Mouse (Mus musculus): ENCODE results near the gene Msh4.
"Not testable (repeated sequence)": the region's sequence is repeated elsewhere in the genome, so short reads cannot be mapped to it uniquely, and the experiment has no call there.

The Msh4 gene

GRCm38 (mm10) chr3:153847207-153847733, 58.7 kb downstream of the Msh4 start:
- DNase-seq: no peak

DNA sequence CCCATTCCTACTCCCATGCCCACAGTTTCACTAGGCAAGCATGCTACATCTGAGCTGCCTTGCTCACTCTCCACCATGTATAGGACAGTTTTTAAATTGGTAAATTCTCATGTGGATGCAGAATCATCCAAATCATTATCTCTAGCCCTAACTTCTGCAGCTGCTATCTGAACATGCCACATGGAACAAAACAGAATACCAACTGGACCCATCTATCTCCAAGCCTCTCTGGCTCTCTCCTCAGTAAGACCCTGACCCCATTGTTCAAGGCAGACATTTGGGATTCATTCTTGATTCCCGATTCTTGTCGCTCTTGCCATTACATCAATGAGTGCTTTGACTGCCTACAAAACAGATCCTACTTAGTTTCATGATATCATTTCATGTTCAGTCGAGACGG, 59.8 kb downstream of the Msh4 start:
- no peak for DNase-seq

DNA sequence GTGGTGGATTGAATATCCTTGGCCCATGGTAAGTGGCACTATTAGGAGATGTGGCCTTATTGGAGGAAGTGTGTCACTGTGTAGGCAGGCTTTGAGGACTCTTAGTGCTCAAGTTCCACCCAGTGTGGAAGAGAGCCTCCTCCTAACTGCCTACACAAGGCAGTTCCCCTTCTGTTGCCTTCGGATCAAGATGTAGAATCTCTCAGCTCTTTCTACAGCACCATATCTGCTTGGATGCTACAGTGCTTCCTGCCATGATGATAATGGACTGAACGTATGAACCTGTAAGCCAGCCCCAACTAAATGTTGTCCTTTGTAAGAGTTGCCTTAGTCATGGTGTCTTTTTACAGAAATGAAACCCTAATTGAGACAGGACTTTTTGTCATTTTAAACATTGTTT, 60.4 kb downstream of the Msh4 start:
- DNase-seq: no peak

DNA sequence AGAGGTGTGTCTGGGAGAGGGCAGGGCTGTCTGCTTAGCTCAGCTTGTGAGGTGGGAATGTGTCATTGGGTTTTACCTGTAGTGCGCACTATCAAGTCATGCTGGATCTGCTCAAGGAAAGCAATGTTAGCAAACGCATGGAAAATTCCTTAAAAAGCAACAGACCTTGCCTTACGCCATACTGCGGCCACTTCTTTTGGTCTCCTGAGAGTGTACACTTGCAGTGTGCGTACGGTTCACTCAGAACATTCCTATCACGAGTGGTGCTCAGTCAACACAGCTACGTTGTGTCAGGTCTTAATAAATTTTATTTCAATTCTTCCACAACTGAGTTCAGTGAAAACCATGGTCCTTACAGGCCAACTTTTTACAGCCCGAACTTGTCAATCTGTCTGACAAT, 61.2 kb downstream of the Msh4 start:
- no peak for DNase-seq

- DNase-seq: no peak
These were observed 61.9 kb downstream of the Msh4 start, which contains the start of gene Asb17 for GRCm38 (mm10) chr3:153844030-153844429. Gene Asb17, plus strand, starts transcription at chr3:153844209.

DNA sequence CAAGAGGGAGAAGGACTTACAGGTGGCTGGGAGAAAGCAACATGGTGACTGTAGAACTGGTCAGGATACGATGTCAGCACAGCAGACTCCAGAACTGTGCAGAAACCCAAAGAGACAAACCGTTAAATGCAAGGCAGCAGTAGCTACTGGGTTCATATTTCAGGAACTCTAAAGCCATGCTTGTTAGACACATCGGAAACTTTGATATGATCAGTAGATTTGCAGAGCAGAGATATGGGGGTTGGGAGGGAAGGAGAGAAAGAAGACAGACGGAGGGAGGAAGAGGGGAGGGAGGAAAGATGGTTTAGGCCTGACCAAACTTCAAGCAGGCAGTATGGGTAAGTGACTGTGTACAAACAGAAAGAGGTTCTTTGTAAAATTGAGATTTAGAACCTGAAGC, 68.3 kb downstream of the Msh4 start:
- DNase-seq: no peak

- DNase-seq: no peak
These were observed 69.6 kb downstream of the Msh4 start for GRCm38 (mm10) chr3:153836316-153836715.

DNA sequence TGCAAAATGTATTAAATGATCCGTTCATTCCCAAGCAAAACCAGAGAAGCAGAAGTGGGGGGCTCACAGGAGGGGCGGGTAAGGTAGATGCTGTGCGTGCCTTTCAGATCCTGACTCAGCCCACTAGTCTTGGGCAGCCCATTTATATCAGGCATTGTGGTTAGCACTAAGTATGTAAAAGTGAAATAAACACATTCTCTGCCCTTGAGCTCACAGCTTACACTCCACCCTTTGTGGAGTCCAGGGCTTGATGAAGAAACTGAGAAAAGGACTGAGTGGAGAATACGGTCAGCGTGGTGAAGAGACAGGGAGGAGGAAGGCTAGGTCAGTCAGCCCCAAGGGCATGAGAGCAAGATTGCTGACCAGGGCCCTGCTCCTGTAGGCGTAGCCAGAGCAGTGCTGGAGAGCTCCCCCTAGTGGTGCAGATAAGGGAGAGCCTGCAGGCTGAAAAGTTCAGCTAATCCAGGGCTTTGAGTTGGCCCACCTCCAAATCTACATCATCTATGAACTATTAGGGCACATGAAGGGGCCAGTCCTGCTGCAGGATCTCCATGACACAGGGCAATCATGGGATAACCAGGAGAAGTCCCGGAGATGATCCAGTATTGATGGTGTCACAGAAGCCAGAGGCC, 70.4 kb downstream of the Msh4 start:
- DNase-seq: peak; percentile 48

- DNase-seq: no peak
These were observed 71.9 kb downstream of the Msh4 start for GRCm38 (mm10) chr3:153834071-153834470.

- DNase-seq: no peak
These were observed 73.3 kb downstream of the Msh4 start for GRCm38 (mm10) chr3:153832654-153832945.

GRCm38 (mm10) chr3:153831873-153832653, 73.9 kb downstream of the Msh4 start:
- no peak for DNase-seq

- no peak for DNase-seq
These were observed 74.7 kb downstream of the Msh4 start for GRCm38 (mm10) chr3:153831014-153831872.

DNA sequence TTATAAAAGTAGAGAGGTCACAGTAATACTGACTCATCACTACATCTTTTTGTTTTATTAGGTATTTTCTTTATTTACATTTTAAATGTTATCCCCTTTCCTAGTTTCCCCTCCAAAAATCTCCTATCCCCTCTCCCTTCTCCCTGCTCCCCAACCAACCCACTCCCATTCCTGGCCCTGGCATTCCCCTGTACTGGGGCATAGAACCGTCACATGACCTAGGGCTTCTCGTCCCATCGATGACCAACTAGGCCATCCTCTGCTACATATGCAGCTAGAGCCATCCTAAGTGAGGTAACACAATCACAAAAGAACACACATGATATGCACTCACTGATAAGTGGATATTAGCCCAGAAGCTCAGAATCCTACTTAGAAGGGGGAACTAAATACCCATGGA, 76.2 kb downstream of the Msh4 start:
- DNase-seq: not testable (repeated sequence)

DNA sequence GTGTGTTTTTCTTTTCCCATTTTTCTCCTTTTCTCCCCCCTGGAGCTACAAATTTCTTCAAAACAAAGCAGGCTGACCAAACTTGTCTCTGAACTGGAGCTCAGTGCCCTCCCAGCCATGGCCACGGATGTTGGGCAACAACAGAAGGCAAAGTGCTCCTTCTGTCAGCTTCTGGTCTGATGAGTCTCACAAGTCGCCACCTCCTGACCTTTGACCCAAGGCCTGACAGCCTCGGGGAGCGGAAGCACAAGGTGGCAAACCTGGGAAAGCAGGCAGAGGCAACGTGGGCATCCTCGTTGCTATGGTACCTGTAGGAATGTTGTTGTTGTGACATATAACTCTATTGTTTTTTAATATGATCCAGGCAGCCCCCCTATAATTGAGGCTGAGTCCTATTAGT, 79.3 kb downstream of the Msh4 start:
- no peak for DNase-seq

DNA sequence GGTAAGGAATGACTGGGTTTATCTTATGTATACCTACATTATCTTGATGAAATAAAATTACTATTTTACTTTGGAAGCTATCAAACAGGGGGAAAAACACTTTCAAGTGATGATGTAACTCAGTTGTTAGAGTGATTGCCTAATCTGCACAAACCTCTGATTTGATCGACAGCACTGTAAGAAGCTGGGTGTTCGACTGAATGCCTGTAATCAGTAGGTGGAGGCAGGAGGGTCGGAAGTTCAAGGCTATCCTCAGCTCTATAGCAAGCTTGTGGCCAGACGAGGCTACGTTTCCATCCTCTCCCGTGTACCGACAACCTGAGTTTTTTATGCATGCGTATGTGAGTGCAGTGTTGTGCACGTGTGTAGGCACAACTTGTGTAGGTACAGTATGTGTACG, 80.7 kb downstream of the Msh4 start:
- no peak for DNase-seq

GRCm38 (mm10) chr3:153823671-153824515, 82.0 kb downstream of the Msh4 start:
- DNase-seq: no peak

- no peak for DNase-seq
These were observed 86.5 kb downstream of the Msh4 start for GRCm38 (mm10) chr3:153819438-153819837.

DNA sequence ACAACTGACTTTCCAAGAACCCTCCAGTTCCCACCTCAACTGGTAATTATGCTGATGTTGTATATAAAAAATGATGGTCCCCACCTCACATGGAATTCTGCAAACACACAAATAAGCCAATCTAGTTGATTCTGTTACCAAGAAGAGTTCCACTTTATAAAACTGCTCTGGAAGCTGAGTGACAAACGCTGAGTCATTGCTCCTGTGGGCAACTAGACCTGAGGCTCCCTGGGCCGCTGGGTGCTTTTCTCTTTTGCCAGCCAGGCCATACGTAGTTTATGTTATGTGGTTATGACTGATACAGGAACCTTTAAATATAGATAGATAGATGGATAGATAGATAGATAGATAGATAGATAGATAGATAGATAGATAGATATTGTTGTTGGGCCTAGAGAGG, 87.2 kb downstream of the Msh4 start:
- DNase-seq: no peak

DNA sequence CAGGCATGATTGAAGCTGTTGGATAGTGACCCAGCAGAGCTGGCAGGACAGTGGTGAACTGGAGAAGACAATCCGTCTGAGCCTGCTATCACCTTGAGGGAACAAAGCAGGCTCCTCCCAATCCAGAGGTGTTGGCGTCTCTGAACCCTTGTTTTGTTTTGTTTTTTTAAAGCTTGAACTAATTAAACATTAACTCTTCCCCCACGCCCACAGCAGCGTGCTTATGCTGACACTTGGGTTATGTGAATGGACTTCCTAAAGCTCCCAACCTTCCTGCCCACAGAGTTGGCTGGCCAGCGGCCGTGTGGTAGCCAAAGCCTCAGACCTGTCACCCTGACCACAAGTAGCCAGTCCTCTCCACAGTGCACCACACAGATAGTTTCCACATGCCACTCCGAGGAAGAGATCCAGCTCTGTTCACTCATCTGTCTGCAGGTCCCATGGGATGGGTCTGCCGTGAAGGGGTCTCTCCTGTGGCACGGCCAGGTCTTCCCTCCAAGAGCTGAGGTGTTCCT, 88.5 kb downstream of the Msh4 start:
- no peak for DNase-seq

DNA sequence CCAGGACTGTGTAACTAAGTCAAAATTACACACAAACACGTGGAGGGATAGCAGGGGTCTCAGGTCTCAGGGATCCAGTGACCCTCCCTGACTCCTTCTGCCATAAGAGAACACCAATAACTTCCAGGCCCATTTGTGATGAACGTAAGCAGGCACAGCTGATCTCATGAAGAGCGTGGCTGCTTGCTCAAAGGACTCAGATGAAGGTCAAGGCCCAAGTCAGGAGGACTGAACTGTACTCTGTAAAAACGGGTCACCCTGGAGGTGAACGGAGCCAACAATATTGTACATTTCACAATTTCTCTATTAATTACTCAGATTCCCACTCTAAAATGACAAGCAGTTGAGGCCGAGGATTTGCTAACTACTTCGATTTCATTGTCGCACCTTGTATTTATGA, 91.9 kb downstream of the Msh4 start:
- no peak for DNase-seq

- DNase-seq: no peak
These were observed 97.5 kb downstream of the Msh4 start for GRCm38 (mm10) chr3:153808406-153808805.

- no peak for DNase-seq
These were observed 98.3 kb downstream of the Msh4 start for GRCm38 (mm10) chr3:153807444-153808149.

All from right cerebral cortex, postnatal 4 days (tissue).